Mouse (Mus musculus) kidney, postnatal 25 days (tissue): ENCODE data around the gene BC147527.
"Not testable (repeated sequence)": the region's sequence is repeated elsewhere in the genome, so short reads cannot be mapped to it uniquely, and the experiment has no call there.

Experiments used
- DNase-seq, 2 experiments: peaks; one replicate each; pipeline ENCODE4 v3.0.0; 2021; ENCODE audit warnings: mixed read lengths in 2 of 2

BC147527 gene

DNA sequence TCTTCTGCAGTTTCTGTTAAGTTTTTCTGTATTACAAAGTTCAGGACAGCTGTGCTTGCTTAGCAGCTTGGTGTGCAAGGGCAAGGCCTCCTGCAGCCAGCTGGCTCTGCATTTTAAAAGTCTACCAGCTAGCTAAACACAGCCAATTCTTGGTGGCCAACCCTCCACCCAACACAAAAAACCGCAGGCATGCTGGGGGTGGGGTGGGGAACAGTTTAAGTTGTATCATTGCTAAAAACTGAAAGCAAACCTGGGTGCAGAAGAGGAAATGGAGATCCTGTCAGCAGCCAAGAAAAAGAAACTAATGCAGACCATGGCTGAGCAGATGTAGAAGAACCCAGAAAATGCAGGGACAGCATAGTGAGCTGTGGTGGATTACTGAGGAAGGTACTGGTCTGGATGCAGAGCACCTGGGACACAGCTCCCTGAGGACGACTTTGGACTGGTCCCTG is at the start of gene BC147527:
Gene BC147527, plus strand, starts transcription at position 402 of the 452 bp plus-strand sequence.
- DNase-seq: no peak

DNA sequence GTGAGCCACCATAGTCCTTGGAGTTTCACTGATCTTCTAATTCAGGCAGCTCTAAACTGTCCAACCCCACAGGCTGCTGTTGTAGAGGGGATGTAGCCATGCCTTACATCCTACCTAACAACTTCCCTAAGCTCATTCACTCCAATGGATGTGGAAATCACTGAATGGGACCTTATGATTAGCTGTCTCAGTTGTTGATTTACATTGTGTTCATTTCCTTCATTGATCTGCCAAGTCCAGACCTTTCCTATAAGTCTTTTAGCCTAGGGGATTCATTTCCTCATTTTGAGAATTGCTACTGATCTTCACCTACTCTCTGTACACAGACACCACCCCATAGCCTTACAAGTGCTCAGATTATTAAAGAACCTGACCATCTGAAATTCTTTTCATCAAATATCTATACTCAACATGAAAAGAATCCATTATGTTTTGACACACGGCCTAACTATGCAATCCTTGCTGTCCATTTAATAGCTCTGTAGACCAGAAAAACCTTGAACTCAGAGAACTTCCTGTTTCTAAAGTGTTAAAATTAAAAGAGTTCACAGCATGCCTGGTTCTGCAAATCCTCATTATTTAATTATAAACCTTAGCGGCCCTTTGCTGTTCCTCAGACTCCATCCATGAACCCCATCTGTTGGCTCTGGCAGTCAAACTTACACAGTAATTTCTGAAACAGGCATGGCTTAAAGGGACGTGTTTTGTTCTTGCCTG is 48.8 kb upstream of the BC147527 start:
- DNase-seq: not testable (repeated sequence)

DNA sequence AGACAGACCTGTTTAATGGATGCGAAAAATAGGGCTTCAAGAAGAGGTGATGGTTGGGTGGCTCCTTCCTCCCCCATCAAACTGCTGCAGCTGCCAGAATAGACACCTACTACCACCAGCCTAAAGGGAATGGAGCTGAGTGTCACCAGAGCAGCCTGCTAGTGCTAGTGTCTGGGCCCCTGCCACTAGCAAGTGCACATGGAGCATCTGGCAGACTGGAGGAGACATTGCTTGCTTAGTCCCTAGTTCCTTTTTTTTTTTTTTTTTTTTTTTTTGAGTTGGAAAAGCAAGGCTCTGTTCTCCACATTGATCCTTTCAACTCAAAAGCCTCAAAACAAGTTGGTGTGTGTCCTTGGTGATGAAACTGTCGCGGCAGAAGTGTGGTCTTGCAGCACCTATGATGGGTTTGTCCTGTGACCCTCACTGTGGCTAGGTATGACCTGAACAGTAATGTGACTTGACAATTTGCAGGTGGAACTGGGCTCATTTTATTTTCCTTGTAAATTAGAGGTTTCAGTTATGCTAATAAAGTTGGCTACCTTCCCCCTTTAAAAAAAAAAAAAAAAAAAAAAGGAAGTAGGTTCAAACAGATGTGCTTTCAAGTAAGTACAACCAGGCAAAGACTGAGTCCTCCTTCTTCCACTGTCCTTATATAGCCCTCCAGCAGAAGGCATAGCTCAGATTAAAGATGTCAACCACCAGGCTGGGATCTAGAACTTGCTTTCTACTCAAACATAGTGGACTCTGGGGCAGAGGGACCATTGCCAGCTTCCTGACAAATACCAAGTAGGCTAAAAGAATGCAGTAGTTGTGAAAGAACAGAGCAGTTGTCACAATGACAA is 41.2 kb upstream of the BC147527 start:
- DNase-seq: not testable (repeated sequence)

DNA sequence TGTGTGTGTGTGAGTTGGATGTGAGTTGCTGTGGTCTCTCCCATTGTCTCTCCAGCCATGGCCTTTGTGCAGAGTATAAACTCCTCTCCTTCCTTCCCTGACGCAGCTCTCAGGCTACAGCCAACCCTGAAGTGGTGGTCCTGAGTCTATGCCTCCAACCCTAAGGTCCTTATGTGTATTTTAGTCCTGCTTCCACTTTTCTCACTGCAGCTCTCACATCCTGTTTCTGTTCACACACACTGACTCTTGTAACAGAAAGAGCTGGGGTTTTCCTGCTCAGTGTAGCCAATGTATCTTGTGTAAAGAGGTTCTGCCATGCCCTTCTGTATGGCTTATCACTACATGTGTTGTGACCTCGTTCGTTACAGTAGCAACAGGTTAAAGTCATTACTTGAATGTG is 40.5 kb upstream of the BC147527 start:
- not testable (repeated sequence) for DNase-seq

DNA sequence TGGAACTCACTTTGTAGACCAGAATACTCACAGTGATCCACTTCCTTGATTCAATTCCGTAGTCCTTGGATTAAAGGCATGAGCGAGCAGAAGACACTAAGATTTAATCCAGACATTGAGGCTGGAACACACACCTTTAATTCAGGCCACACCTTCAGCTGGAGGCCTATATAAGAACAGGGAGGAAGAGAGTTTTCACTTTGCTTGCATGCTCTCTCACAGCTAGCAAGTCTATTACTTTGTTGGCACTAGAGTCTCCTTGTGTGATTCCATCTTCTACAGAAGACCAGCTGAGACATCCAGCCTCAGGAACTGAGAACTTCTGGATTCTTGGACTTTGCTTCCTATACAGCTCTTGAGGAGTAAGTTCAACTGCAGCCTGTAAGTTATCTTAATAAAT is 37.3 kb upstream of the BC147527 start, which contains the start of gene AF067061:
Gene AF067061, plus strand, starts transcription at position 245 of the 400 bp plus-strand sequence.
- DNase-seq: not testable (repeated sequence)

DNA sequence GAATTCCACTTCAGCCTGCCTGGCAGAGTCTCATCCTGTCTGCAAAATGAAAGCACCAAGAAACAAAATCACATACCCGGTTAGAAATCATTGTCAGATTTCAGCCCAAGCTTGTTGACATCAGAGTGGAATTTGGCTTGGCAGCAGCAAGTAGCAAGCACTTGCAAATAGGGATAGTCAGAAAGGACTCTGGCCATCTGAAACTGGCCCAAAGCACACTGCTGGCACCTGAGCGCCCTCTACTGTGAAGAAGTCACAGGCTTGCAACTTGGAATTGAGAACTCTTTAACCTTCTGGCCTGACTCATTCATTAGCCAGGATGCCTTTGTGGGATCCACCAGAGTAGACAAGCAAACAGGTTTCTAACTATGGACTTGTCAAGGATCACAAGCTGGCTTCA is 22.4 kb upstream of the BC147527 start:
- DNase-seq: not testable (repeated sequence)

DNA sequence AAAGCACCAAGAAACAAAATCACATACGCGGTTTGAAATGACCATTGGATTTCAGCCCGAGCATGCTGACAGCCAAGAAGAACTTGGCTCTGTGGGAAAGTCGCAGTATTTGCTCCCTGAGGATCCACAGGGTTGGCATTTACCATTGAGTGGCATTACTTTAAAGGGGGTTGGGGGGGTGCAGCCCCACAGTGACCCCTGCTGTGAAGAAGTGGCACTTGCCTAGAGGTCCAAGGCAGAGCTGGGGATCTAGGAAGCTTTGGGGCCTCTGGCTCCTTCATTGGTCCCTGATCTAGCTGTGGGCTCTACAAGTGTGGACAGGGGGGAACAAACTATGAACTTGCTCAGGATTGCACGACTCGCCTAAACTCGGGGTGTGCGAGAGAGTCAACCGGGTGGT is 21.4 kb upstream of the BC147527 start:
- DNase-seq: no peak

DNA sequence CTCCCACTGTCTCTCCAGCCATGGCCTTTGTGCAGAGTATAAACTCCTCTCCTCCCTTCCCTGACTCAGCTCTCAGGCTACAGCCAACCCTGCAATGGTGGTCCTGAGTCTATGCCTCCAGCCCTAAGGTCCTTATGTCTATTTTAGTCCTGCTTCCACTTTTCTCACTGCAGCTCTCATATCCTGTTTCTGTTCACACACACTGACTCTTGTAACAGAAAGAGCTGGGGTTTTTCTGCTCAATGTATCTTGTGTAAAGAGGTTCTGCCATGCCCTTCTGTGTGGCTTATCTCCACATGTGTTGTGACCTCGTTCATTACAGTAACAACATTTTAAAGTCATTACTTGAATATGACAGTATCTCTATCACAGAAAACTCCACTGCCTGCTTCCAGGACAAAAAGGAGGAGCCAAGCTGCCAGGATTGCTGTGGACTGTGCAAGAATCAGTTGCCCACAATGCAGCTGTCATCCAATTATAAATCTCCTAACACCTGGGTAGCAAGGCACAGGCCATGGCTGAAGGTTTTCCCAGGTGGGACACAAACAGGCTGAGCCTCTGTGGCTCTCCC is 783 bp upstream of the BC147527 start:
- DNase-seq: no peak

DNA sequence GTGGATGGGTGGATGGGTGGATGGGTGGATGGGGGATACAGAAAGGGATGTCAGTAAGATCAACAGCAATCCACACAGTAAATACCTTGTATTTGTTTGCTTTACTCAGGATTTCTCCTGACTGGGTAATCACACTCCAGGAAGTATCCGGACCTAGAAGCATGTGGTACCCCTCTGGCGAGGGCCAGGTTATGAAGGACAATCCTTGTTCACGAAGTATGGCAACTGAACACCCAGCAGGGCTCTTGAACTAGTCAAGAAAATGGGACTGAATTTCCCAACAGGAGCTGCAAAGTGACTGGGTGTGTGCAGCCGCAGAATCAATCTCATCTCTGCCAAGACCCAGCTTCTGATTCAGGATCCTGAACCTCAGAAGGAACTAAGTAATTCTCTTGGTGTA is 661 bp downstream of the BC147527 start:
- DNase-seq: no peak

DNA sequence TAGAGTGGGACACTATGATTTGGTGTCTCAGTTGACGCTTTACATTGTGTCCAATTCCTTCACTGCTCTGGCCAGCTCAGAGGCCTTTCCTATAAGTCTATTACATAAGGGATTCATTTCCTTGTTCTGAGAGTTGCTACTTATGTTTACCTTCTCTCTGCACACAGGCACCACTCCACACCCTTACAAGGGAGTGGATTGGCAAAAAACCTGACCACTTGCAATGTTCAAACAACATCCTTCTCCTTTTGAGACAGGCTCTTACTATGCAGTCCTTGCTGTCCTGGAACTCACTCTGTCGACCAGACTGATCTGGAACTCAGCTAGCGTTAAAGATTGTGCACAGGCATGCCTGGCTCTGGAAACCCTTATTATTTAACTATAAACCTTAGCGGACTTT is 10.6 kb downstream of the BC147527 start:
- DNase-seq: no peak

DNA sequence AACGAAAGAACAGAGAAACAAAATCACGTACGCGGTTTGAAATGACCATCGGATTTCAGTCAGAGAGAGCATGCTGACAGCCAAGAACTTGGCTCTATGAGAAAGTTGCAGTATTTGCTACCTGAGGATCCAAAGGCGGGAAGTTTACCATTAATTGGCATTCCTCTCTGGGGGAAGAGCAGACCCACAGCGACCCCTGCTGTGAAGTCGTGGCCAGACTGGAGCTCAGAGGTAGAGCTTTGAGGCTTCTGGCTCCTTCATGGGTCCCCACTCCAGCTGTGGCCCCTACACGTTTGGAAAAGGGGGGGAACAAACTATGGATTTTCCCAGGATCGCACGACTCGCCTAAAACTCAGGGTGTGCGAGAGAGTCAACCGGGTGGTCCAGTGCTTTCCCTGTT is 13.4 kb downstream of the BC147527 start:
- no peak for DNase-seq

DNA sequence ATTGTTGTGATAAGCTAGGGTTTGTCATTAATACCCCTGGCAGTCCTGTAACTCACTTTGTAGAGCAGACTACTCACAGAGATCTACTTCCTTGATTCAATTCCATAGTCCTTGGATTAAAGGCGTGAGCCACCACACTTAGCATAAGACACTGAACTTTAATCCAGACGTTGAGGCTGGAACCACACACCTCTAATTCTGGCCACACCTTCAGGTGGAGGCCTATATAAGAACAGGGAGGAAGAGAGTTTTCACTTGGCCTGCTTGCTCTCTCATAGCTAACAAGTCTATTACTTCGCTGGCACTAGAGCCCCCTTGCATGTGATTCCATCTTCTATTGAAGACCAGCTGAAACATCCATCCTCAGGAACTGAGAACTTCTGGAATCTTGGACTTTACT is 16.4 kb downstream of the BC147527 start, which contains the start of gene Tcstv3:
Gene Tcstv3, plus strand, starts transcription at position 301 of the 400 bp plus-strand sequence.
- DNase-seq: not testable (repeated sequence)

DNA sequence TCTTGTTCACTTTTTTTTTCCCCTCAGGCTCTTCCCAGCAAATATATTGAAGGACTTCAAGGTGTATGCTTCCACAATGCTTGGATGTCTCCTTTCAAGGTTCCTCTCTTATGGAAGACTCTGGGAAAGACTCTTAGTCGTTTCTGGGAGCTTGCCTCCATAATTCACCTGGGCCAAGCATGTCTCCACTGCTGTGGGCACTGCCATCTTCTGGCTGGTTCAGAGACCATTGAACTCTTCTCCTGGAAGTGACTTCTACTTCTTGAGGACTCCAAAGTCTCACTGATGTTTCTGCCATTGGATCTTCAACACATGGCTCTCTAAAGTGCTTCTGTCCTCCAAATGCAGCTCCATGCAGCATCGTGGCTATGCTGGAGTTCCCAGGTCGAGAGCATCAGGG is 20.0 kb downstream of the BC147527 start:
- no peak for DNase-seq

DNA sequence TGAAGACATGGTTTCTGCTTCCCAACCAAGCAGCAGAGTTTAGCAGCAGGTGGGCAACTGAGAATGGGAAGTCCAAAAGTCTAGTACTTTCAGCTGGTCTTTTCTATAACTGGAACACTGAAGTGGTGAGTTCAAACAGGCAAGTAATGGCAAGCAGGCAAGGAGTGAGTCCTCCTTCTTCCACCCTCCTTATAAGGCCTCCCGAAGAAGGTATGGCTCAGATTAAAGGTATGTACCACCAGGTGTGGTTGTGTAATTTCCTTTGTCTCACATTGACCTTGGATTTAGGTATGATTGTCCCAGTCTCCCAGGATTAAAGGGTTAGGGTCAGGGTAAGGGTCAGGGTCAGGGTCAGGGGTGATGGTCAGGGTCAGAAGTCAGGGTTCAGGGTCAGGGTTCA is 20.5 kb downstream of the BC147527 start:
- no peak for DNase-seq
